Mouse (Mus musculus): ENCODE data around the gene Rps2. TPM values are rescaled to one million over a fixed set of nuclear protein-coding genes. Genes with fewer than 3 reads are reported as not detected.

Gene Rps2
- 1,596 and 3,241 TPM in 2 replicates for polyA plus RNA-seq (2012; rRNA removed)

GRCm38 (mm10) chr17:24717943-24718342 lies at the start of gene Rps2, which contains the start of gene Rnf151:
Gene Rps2, plus strand, starts transcription at chr17:24718116.
Gene Rnf151, minus strand, starts transcription at chr17:24718063.

DNA sequence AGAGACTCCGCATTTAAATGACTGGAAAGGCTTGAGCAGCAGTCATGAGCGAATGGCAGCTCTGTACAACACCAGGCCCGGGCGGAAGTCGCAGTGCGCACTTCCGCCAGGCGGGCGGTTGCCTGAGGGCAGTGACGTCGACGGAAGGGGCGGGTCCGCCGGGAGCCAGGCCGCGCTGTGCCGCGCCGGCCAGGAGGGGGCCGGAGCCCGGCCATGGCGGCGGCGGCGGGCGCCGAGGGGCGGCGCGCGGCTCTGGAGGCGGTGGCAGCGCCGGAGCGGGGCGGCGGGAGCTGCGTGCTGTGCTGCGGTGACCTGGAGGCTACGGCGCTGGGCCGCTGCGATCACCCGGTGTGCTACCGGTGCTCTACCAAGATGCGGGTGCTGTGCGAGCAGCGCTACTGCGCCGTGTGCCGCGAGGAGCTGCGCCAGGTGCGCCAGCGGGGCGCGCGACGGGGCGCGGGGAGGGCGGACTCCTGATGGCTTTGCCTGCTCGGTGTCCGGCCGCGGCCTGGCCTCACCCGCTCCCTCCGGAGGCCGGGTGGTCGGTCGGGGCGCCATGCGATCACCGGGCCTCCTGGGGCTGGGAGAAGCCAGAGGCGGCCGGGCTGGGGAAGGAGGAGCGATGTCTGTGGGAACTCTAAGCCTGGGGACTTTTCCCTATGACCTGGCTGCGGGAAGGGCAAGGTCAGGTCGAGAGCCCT lies 48.2 kb upstream of the Rps2 start, which contains the start of gene Zfp598:
TSS of gene Zfp598 (plus strand) at position 143 of the 701 bp plus-strand sequence.

DNA sequence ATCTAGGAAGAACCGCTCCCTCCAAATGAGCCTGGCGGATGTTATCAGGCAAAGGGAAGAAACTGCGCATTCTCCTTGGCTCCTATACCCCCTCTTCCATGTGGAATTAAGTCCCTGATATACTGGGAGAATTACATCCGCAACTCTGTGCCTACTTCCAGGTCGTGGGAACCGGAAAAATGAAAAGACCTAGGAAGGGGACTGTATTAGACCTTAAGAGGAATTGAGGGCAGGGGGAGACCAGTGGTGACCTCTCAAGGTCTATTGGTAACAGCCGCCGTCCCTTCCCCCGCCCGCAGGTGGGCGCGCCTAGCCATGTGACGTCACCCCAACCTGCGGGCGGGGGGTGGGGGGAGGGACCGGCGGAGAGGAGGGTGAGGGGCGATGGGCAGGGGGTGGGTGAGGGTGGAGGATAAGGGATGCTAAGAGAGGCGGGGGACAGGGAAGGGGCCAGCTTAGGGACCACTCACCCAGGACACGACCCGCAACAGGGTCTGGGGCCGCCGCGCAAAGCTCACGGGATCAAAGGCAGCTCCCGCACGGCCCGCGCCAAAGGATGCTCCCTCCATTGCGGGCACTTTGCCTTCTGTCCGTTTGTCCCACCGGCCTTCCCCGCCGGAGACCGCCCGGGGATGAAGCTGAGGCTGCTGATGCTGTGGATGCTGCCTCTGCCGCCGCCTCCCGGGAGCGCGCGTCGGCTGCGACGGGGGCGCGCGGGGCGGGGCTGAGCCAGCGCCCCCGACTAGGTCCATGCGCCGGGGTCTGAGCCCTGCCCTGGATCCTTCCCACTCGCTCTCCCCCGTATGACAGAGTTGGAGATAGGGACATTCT lies 28.4 kb upstream of the Rps2 start, which contains the start of gene Syngr3:
TSS of gene Syngr3 (minus strand) at position 705 of the 831 bp plus-strand sequence.

GRCm38 (mm10) chr17:24696011-24696697 lies 21.8 kb upstream of the Rps2 start, which contains the start of the genes Gfer and Noxo1:
Gene Gfer, minus strand, starts transcription at chr17:24696156.
Gene Noxo1, plus strand, starts transcription at chr17:24696234.

GRCm38 (mm10) chr17:24706982-24707800 lies 10.7 kb upstream of the Rps2 start, which contains the start of gene Tbl3:
Gene Tbl3, minus strand, starts transcription at chr17:24707660.

GRCm38 (mm10) chr17:24724184-24724583 lies 6.3 kb downstream of the Rps2 start, which contains the start of gene Ndufb10:
Gene Ndufb10, minus strand, starts transcription at chr17:24724478.

GRCm38 (mm10) chr17:24727618-24728017 lies 9.7 kb downstream of the Rps2 start, which contains the start of gene Rpl3l:
Gene Rpl3l, plus strand, starts transcription at chr17:24727820.

GRCm38 (mm10) chr17:24736330-24737051 lies 18.6 kb downstream of the Rps2 start, which contains the start of gene Msrb1:
Gene Msrb1, plus strand, starts transcription at chr17:24736642.

DNA sequence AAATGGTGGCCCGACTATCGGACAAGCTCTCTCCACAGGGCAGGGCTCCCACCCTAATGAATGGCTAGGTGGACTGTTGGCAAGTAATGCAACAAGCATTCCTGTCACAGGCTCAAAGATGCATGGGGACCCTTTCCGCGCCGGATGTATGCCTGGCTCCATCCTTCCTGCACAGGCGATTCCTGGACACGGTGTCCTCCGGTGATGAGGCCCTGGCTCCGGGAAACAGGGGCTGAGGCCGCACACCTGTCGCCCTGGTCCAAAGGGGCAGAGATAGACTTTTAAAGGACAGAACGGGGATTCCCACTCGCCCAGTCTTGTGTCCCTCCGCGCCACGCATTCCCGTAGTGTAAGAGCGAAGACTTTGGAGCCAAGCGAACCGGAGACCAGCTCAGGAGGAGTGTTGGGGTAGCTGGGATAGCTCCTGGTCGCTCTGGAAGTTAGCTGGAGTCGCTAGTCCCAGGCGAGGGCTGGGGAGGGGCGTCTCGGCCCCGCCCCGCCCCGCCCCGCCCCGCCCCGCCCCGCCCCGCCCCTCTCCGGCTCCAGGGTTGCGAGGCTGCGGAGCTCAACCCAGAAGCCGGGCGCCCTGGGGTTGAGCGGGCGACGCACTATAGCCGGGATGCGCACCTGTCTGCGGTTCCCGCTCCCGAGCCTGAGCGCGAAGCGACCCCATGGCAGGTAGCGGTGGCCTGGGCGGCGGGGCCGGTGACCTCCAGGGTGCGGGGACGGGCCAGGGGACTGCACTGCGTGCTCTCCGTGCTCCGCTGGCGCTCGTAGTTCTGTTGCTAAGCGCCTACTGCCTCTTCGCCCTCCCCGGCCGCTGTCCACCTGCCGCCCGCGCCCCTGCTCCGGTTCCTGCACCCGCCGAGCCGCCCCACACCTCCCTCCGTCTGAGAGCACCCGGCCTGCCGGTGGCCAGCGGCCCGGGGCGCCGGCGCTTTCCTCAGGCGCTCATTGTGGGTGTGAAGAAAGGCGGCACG lies 34.8 kb downstream of the Rps2 start, which contains the start of gene Hs3st6:
TSS of gene Hs3st6 (plus strand) at position 574 of the 980 bp plus-strand sequence.

Other genes starting within 250 kb of the Rps2 start
- gene E4f1, start 247.8 kb upstream of the Rps2 start, polyA plus RNA-seq (2012; rRNA removed) = 36.0 and 36.4 TPM in 2 replicates
- gene Pgp, start 247.7 kb upstream of the Rps2 start, polyA plus RNA-seq (2012; rRNA removed) = 31.9 and 71.4 TPM in 2 replicates
- 0.89 and 2.0 TPM in 2 replicates for gene Bricd5, start 244.2 kb upstream of the Rps2 start, polyA plus RNA-seq (2012; rRNA removed)
- gene Mlst8, start 239.0 kb upstream of the Rps2 start, polyA plus RNA-seq (2012; rRNA removed) = 17.7 and 18.0 TPM in 2 replicates
- 0.31 and 0.43 TPM in 2 replicates for gene Caskin1, start 229.5 kb upstream of the Rps2 start, polyA plus RNA-seq (2012; rRNA removed)
- gene Traf7, start 190.2 kb upstream of the Rps2 start, polyA plus RNA-seq (2012; rRNA removed) = 69.9 and 81.7 TPM in 2 replicates
- 0.52 and 0.64 TPM in 2 replicates for gene Rab26, start 183.9 kb upstream of the Rps2 start, polyA plus RNA-seq (2012; rRNA removed)
- 28.7 and 31.6 TPM in 2 replicates for gene Pkd1, start 168.3 kb upstream of the Rps2 start, polyA plus RNA-seq (2012; rRNA removed)
- gene Tsc2, start 85.5 kb upstream of the Rps2 start, polyA plus RNA-seq (2012; rRNA removed) = 76.4 and 92.7 TPM in 2 replicates
- gene Nthl1, start 85.4 kb upstream of the Rps2 start, polyA plus RNA-seq (2012; rRNA removed) = 4.2 and 7.1 TPM in 2 replicates
- 79.0 and 91.9 TPM in 2 replicates for gene Slc9a3r2, start 67.8 kb upstream of the Rps2 start, polyA plus RNA-seq (2012; rRNA removed)
- gene Npw, start 59.7 kb upstream of the Rps2 start, polyA plus RNA-seq (2012; rRNA removed) = 82.5 and 162 TPM in 2 replicates
- 38.5 and 39.1 TPM in 2 replicates for gene Zfp598, start 48.4 kb upstream of the Rps2 start, polyA plus RNA-seq (2012; rRNA removed)
- 1.4 and 1.7 TPM in 2 replicates for gene Syngr3, start 28.2 kb upstream of the Rps2 start, polyA plus RNA-seq (2012; rRNA removed)
- 7.2 and 30.2 TPM in 2 replicates for gene Gfer, start 22.0 kb upstream of the Rps2 start, polyA plus RNA-seq (2012; rRNA removed)
- 11.3 and 12.3 TPM in 2 replicates for gene Noxo1, start 21.9 kb upstream of the Rps2 start, polyA plus RNA-seq (2012; rRNA removed)
- gene Tbl3, start 10.5 kb upstream of the Rps2 start, polyA plus RNA-seq (2012; rRNA removed) = 25.5 and 30.0 TPM in 2 replicates
- gene Rnf151, start 53 bp upstream of the Rps2 start, polyA plus RNA-seq (2012; rRNA removed) = 0.13 and 0.33 TPM in 2 replicates
- 158 and 263 TPM in 2 replicates for gene Ndufb10, start 6.4 kb downstream of the Rps2 start, polyA plus RNA-seq (2012; rRNA removed)
- 2.5 and 3.6 TPM in 2 replicates for gene Rpl3l, start 9.7 kb downstream of the Rps2 start, polyA plus RNA-seq (2012; rRNA removed)
- gene Msrb1, start 18.5 kb downstream of the Rps2 start, polyA plus RNA-seq (2012; rRNA removed) = 78.4 and 78.5 TPM in 2 replicates
- gene Hs3st6, start 34.9 kb downstream of the Rps2 start, polyA plus RNA-seq (2012; rRNA removed) = 3.0 and 3.9 TPM in 2 replicates
- gene Meiob, start 86.2 kb downstream of the Rps2 start, polyA plus RNA-seq (2012; rRNA removed) = not detected in 2 replicates
- 37.2 and 61.0 TPM in 2 replicates for gene Hagh, start 122.0 kb downstream of the Rps2 start, polyA plus RNA-seq (2012; rRNA removed)
- 5.4 and 6.5 TPM in 2 replicates for gene Fahd1, start 132.2 kb downstream of the Rps2 start, polyA plus RNA-seq (2012; rRNA removed)
- gene Igfals, start 147.9 kb downstream of the Rps2 start, polyA plus RNA-seq (2012; rRNA removed) = 2.3 and 5.1 TPM in 2 replicates
- 17.6 and 19.5 TPM in 2 replicates for gene Nubp2, start 168.2 kb downstream of the Rps2 start, polyA plus RNA-seq (2012; rRNA removed)
- gene Spsb3, start 168.5 kb downstream of the Rps2 start, polyA plus RNA-seq (2012; rRNA removed) = 55.4 and 87.4 TPM in 2 replicates
- gene Eme2, start 177.0 kb downstream of the Rps2 start, polyA plus RNA-seq (2012; rRNA removed) = 12.9 and 16.6 TPM in 2 replicates
- gene Mrps34, start 177.0 kb downstream of the Rps2 start, polyA plus RNA-seq (2012; rRNA removed) = 92.5 and 285 TPM in 2 replicates
- gene Nme3, start 178.4 kb downstream of the Rps2 start, polyA plus RNA-seq (2012; rRNA removed) = 25.7 and 28.0 TPM in 2 replicates
- 31.3 and 37.0 TPM in 2 replicates for gene Mapk8ip3, start 218.9 kb downstream of the Rps2 start, polyA plus RNA-seq (2012; rRNA removed)
- gene Jpt2, start 242.6 kb downstream of the Rps2 start, polyA plus RNA-seq (2012; rRNA removed) = 2.4 and 3.6 TPM in 2 replicates

Measured in stomach, adult 2 months (tissue).